Mouse (Mus musculus) kidney, postnatal 14 days (tissue): ENCODE measurements at regions not wholly inside any gene's neighbourhood (a gene's known extent, or its start where the extent isn't known, plus 50 kb on each side); places are given as distances from the start of the nearest gene placed in this dataset.
"Not testable (repeated sequence)": the region's sequence is repeated elsewhere in the genome, so short reads cannot be mapped to it uniquely, and the experiment has no call there.

Source experiments
- DNase-seq: peaks from one replicate; pipeline ENCODE4 v3.0.0; 2022; ENCODE audit warnings: mixed read lengths

DNA sequence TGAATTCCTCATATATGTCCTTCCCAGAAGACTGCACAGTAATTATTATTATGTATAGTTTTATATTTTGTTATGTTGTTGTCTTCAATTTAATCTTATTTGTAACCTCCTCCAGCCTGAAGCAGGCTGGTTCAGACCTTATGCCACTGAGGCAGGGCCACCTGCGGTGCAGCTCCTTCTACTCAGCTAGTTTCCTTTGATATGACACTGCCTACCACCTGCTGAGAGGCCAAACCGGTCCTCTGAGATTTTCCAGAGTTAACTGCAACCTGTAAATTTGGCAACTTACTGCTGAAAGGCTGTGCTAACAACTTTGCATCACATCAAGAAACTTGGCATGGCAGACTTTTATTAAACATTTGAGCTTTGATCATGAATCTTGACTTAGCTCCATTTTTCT lies 691.3 kb downstream of the Dad1 start:
- no peak for DNase-seq

- not testable (repeated sequence) for DNase-seq
Measured at GRCm38 (mm10) chr14:53560146-53560545, 693.8 kb downstream of the Dad1 start.

DNA sequence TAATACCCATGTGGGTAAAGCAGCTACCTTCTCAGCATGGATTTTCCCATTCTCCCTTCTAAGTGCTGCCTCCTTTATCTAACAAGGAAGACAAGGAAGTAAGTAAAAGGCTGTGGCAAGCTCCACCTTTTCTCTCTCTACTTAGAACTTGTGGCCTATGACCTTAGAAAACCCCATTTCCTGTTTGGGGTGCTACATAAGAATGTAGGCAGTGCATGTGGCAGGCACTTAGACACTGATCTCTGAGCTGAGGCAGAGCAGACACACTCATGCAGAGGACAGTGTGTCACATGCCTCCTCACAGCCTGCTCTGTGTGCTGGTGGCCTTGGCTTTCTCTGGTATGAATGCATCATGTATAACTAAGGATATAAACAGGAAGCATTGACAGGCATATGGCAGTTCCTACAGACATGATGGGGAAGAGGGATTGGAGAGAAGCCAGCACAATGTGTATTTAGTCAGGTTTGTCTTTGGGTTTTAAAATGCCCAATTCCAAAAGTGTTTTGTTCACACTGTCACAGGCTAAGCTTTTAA lies 694.5 kb downstream of the Dad1 start:
- DNase-seq, result not testable (repeated sequence)

DNA sequence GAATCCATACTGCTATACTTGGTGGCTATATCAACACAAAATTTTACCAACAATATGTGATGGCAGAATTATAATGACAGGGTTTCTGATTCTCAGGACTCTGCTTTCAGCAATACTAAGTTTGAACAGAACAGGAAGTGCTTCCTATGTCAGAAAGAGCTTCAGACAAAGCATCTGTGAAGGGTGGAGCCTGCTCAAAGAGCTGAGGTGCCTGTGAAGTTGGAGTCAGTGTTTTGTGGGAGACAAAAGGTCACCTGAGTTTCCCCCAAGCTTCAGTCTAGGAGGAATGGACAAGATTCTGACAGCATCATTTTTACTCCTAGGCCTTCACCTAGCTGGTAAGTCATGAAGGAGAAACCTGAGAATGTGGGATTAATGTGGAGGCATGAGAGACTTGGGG lies 700.1 kb downstream of the Dad1 start:
- DNase-seq, result no peak

GRCm38 (mm10) chr14:53547365-53547764 lies 706.5 kb downstream of the Dad1 start:
- not testable (repeated sequence) for DNase-seq

- no peak for DNase-seq
Measured at GRCm38 (mm10) chr14:53545351-53545750, 708.6 kb downstream of the Dad1 start.

- not testable (repeated sequence) for DNase-seq
Measured at GRCm38 (mm10) chr14:53541640-53542039, 712.3 kb downstream of the Dad1 start.

- not testable (repeated sequence) for DNase-seq
Measured at GRCm38 (mm10) chr14:53537895-53538294, 716.0 kb downstream of the Dad1 start.

GRCm38 (mm10) chr14:53523430-53523829 lies 730.5 kb downstream of the Dad1 start:
- not testable (repeated sequence) for DNase-seq

GRCm38 (mm10) chr14:53518954-53519353 lies 735.0 kb downstream of the Dad1 start:
- not testable (repeated sequence) for DNase-seq

DNA sequence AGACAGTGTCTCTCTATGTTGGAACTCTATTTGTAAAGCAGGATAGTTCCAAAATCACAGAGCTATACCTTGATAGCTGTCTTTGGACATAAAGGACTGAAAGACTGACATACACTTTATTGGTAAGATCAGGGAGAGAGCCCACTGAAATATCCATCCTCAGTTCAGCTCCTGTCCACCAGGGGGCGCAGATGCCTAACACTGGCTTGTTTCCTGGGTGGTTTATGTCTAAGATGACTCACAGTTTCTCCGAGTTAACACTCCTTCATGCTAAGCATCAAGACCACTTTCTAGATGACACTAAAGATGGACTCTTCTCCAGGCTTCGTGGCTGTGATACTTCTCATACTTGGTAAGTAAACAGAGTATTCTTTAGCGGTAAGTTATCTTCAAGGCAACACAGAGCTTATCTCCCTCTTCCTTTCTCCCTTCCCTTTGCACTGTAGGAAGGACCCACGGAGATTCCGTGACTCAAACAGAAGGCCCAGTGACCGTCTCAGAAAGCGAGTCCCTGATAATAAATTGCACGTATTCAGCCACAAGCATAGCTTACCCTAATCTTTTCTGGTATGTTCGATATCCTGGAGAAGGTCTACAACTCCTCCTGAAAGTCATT lies 737.2 kb downstream of the Dad1 start:
- DNase-seq, result not testable (repeated sequence)

- peak; percentile 8 for DNase-seq
Measured at GRCm38 (mm10) chr14:53505389-53505788, 748.5 kb downstream of the Dad1 start.

DNA sequence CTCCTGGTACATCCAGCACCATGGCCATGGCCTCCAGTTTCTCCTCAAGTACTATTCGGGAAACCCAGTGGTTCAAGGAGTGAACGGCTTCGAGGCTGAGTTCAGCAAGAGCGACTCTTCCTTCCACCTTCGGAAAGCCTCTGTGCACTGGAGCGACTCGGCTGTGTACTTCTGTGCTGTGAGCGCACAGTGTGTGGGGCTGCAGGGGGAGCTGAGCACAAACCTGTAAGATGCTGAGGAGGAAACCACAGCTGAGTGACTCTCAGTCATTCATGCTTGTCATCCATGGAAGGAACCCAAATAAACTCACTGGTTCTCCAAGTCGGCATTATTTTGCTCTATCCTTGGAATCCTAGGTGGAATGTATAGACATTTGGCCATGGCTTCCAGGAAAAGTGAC lies 765.5 kb downstream of the Dad1 start:
- DNase-seq, result not testable (repeated sequence)

- DNase-seq, result not testable (repeated sequence)
Measured at GRCm38 (mm10) chr14:53487611-53488010, 766.3 kb downstream of the Dad1 start.

DNA sequence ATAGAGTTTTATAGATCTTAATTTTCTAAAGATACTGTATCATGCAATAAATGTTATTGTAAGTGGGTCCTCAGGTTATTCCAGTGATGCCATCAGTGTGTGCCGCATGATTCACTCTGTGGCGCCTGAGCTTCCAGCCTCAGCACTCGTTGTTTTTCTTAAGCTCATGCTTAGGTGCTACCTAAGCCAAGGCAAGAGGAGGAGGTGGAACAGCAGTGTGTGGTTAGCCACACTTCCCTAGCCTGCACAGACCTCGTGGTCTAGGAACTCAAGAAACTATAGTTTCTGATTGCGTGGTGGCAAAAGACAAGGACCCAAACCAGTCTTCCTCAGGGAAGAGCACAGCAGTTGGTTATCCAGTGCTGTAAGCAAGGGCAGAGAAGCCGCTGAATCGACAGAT lies 779.7 kb downstream of the Dad1 start:
- not testable (repeated sequence) for DNase-seq

DNA sequence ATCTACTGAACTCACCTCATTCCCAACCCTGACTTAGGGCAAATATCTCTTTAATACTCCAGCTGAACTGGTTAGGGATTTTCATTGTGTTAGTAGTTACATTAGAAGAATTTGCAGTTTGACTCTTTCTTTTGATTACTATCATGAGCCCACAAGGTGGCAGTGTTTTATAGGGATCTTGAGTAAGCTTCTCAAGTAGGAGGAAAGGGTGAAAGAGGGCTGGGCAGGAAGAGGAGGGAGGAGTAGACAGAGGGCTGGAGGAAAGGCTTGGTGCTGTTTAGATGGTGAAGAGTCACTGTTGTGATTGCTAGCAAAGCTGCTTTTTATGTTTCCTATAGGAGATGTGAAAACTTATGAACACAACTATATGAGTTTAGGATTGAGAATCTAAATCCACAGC lies 793.1 kb downstream of the Dad1 start:
- not testable (repeated sequence) for DNase-seq

DNA sequence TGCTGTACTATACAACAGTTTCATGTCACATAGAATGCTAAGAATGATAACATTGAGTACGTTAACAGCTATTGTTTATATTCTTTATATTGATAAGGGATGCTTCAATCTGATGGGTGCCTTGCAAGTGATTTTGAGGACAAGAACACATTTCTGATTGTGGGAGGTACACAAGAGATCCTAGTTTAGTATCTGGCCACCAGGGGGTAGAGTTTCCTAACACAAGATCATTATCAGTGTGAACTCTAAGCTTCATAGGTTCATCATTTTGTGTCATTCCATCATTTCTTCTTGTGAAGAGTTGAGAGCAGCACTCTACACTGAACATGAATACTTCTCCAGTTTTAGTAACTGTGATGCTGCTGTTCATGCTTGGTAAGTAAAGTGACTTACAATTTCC lies 799.9 kb downstream of the Dad1 start:
- no peak for DNase-seq

DNA sequence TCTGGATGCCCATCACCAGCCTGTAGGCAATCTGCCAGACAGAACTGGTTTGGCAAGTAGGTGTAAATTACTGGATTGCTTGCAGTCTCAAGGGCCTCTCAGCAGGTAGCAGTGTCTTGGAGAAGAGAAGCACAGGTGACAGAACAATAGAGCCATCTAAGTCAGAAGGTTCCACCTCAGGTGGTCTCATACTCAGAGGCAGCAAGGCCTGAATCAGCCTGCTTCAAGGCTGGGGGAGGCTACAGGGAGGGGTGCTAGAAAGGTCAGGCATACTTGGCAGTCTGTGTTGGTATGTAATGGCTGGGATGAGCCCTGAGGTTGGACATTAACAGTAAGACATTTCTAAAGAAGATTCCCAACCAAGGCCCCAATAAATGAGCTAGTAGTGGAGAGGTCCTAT lies 814.3 kb downstream of the Dad1 start:
- DNase-seq, result not testable (repeated sequence)

GRCm38 (mm10) chr14:53430130-53430529 lies 823.8 kb downstream of the Dad1 start:
- DNase-seq, result not testable (repeated sequence)

DNA sequence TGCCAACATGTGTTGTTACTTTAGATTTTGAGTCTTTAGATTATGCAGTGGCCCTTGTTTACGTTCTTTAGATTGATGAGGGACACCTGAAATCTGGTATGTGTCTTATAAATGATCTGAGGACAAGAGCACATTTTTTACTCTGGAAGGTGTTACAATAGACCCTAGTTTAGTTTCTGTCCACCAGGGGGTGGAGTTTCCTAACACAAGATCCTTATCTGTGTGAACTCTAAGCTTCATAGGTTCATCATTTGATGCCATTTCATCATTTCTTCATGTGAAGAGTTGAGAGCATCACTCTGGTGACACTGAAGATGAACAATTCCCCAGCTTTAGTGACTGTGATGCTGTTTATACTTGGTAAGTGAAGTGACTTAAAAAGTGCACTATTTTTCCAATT lies 825.5 kb downstream of the Dad1 start:
- not testable (repeated sequence) for DNase-seq

DNA sequence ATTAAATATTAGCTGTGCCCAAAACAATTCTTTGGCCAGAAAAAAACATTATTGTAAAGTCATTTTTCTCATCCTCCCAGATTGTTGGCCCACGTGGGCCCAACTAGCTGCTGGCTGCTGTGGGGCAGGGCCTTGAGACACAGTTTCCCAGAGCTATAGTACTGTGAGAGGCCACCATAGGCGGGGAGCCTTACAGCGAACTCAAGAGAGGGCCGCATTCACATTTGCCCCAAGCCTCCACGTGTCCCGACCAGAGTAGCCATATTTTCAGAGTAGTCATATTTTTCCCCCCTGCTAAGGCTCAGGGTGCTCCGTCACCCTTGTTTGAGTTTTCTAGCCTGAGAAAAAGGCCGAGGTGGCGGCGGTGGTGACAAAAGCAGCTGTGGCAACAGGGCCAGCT lies 826.3 kb downstream of the Dad1 start:
- not testable (repeated sequence) for DNase-seq

DNA sequence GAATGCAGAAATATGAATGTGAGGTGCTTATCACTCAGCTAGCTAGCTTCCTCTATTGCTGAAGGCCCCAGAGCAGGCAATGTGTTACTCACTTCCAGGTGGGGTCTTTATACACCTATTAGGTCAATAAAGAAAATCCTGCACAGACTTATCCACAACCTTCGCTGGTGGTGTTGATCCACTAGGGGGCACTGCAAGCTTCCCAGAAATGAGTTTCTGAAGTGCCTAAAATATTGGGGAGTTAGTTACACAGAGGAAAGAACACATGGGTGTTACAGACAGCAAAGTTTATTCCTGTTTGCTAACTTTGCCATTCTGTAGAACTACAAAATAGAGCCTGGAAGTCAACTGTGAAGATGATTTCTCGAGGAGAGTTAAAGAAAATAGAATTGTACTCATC lies 836.9 kb downstream of the Dad1 start:
- not testable (repeated sequence) for DNase-seq

DNA sequence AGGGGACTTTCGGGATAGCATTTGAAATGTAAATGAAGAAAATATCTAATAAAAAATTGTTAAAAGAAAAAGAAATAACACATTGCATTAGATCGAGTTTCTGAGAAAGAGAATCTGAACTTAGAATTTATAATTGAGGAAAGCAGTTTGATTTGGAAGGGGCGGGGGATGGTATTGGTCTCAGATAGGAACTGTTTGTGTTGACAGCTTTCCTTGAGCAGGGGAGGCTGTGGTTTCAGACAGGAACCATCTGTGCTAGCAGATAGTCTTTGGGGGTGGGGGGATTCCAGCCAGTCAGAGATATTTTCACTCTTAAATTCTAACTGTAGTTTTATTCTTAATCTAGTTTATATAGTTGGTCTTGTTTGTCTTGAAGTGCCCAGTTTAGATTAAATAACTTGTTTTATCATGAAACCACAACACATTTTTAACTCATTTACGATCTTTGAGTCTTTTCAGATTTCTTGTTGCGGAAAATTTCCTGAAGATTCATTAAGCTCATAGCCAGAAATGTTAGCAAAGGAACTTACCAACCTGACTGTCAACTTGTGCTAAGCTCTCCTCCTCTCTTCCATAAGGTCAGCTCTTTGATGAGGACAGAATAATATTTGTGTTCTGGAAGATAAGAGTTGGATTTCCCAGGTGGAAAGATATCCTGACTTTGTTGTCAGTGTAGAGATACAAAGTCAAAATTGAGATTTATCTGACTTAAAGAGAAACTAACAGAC lies 846.2 kb downstream of the Dad1 start:
- DNase-seq, result not testable (repeated sequence)

- DNase-seq, result not testable (repeated sequence)
Measured at GRCm38 (mm10) chr14:53390307-53390706, 863.6 kb downstream of the Dad1 start.
